Mouse (Mus musculus): ENCODE data around the gene Mastl. TPM values are rescaled to one million over a fixed set of nuclear protein-coding genes. Genes with fewer than 3 reads are reported as not detected.

The Mastl gene
- total and polyA plus RNA-seq, 3 experiments = 8.0 to 8.2 TPM; not detected in 1

- Histone ChIP-seq H3K27ac (ENCODE audit: control insufficient read depth, low read depth, low read length) (no peak overlapping the region), H3K9ac (ENCODE audit: control insufficient read depth, low read depth, low read length, poor library complexity, severe bottlenecking) (no peak overlapping the region), H3K27me3 (ENCODE audit: control insufficient read depth in 1 of 2, insufficient read depth in 2 of 2, low read length in 2 of 2) (no peaks in the 10 kb centered on the region), H3K36me3 (ENCODE audit: control insufficient read depth in 1 of 2, insufficient read depth in 2 of 2, low read length in 2 of 2) (no peaks in the 10 kb centered on the region; a peak in 3 of 4 replicates), H3K79me2 (ENCODE audit: control insufficient read depth, insufficient read depth, low read length, poor library complexity) (no peaks in the 10 kb centered on the region; the same call in 1 of the 2 replicates), H3K4me3 (ENCODE audit: control insufficient read depth in 1 of 2, insufficient read depth in 1 of 2, low read depth in 2 of 2, low read length in 2 of 2) (no peak overlapping the region), H3K9me3 (replicated peaks; ENCODE audit: insufficient read depth, low read length) (no peaks in the 10 kb centered on the region), H3K4me1 (ENCODE audit: control insufficient read depth in 1 of 2, insufficient read depth in 2 of 2, low read length in 2 of 2) (0 out of 4 replicates have a peak, but pooled peaks cover 0 to 4% of the 10 kb centered on the region in 2 experiments)
- peak; percentile 32 for DNase-seq (ENCODE audit: low read depth, low spot score)
- TF ChIP-seq MEF2A (IDR thresholded peaks at IDR 0.05; ENCODE audit: extremely low read depth, insufficient replicate concordance, low read depth, low read length, poor library complexity, severe bottlenecking) (no peak), SMC3 (IDR thresholded peaks at IDR 0.05; ENCODE audit: low read depth, low read length) (peak; percentile 31), MYB (IDR thresholded peaks at IDR 0.05; ENCODE audit: low read depth, low read length) (no peak), RAD21 (IDR thresholded peaks at IDR 0.05; ENCODE audit: low read depth, low read length) (peak; percentile 31), CTCF (IDR thresholded peaks at IDR 0.05 in 2 of 3, conservative IDR thresholded peaks at IDR 0.05 in 1 of 3; ENCODE audit: control insufficient read depth in 1 of 3, insufficient read depth in 1 of 3, low read depth in 2 of 3, low read length in 3 of 3, poor library complexity in 1 of 3, severe bottlenecking in 1 of 3) (peak; percentile 25 to 45 (median 37); a peak in 5 of 6 replicates), GABPA (IDR thresholded peaks at IDR 0.05; ENCODE audit: low read depth, low read length) (no peak), KAT2A (conservative IDR thresholded peaks at IDR 0.05; ENCODE audit: low read depth, low read length) (no peak), JUND (IDR thresholded peaks at IDR 0.05; ENCODE audit: low read depth, low read length) (no peak), TCF12 (IDR thresholded peaks at IDR 0.05; ENCODE audit: low read depth, low read length) (no peak), E2F4 (IDR thresholded peaks at IDR 0.05; ENCODE audit: borderline replicate concordance, low read depth, low read length) (no peak), ZMIZ1 (IDR thresholded peaks at IDR 0.05; ENCODE audit: low read depth, low read length) (no peak), MAFK (IDR thresholded peaks at IDR 0.05; ENCODE audit: borderline replicate concordance, low read depth, low read length) (no peak), NRF1 (IDR thresholded peaks at IDR 0.05; ENCODE audit: insufficient read depth, low read depth, low read length, poor library complexity, severe bottlenecking) (no peak), TBP (IDR thresholded peaks at IDR 0.05; ENCODE audit: low read depth, low read length) (no peak), ZKSCAN1 (IDR thresholded peaks at IDR 0.05; ENCODE audit: low read depth, low read length) (no peak), CHD2 (IDR thresholded peaks at IDR 0.05; ENCODE audit: low read length) (no peak), EP300 (IDR thresholded peaks at IDR 0.05; ENCODE audit: low read depth in 1 of 2, low read length in 2 of 2) (no peak)
Measured at GRCm38 (mm10) chr2:23076783-23077182, 79.0 kb downstream of the Mastl start.

DNA sequence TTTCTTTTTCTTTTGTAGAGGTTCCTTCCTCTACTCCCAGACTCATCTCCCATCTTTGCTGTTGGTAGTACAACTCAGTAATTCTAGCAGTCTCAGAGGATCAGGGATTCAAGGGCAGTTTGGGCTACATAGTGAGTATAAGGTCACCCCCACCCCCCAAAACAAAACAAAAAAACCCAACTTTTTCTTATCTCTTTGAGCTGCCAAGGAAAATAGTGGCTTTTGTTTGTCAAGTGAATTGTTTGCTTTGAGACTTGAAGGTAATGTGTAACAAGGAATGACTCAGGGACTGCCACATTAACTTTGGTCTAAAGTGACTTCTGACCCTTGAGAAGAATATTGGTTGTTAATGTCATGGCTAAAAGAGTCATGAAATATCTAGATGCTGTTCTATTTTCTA, 80.0 kb downstream of the Mastl start:
- Histone ChIP-seq H3K9me3 (replicated peaks; ENCODE audit: insufficient read depth, low read length) (no peaks in the 10 kb centered on the region), H3K27ac (ENCODE audit: control insufficient read depth, low read depth, low read length) (no peak overlapping the region), H3K9ac (ENCODE audit: control insufficient read depth, low read depth, low read length, poor library complexity, severe bottlenecking) (no peak overlapping the region), H3K79me2 (ENCODE audit: control insufficient read depth, insufficient read depth, low read length, poor library complexity) (no peaks in the 10 kb centered on the region; the same call in 1 of the 2 replicates), H3K27me3 (ENCODE audit: control insufficient read depth in 1 of 2, insufficient read depth in 2 of 2, low read length in 2 of 2) (no peaks in the 10 kb centered on the region), H3K4me1 (ENCODE audit: control insufficient read depth in 1 of 2, insufficient read depth in 2 of 2, low read length in 2 of 2) (no peaks in the 10 kb centered on the region), H3K36me3 (ENCODE audit: control insufficient read depth in 1 of 2, insufficient read depth in 2 of 2, low read length in 2 of 2) (no peaks in the 10 kb centered on the region; a peak in 3 of 4 replicates), H3K4me3 (ENCODE audit: control insufficient read depth in 1 of 2, insufficient read depth in 1 of 2, low read depth in 2 of 2, low read length in 2 of 2) (no peak overlapping the region)
- TF ChIP-seq MAX (IDR thresholded peaks at IDR 0.05; ENCODE audit: low read length) (no peak), ZNF384 (IDR thresholded peaks at IDR 0.05; ENCODE audit: low read depth, low read length) (no peak)
- DNase-seq (ENCODE audit: low read depth, low spot score) = no peak

Data from MEL (cell line).